Mouse (Mus musculus) erythroblast, embryonic 14.5 days (primary cell): ENCODE results near the gene Gm20716. TPM values are rescaled to one million over a fixed set of nuclear protein-coding genes. Genes with fewer than 3 reads are reported as not detected.

Source experiments
- H3K27me3 ChIP-seq: 2 replicates; pipeline ENCODE4 v1.6.1; 2012; ENCODE audit warnings: inconsistent platforms; ENCODE audit not compliant: control insufficient read depth
- H3K36me3 ChIP-seq: 2 replicates; pipeline ENCODE4 v1.6.1; 2012; ENCODE audit warnings: mild to moderate bottlenecking, inconsistent platforms; ENCODE audit not compliant: control insufficient read depth
- H3K4me1 ChIP-seq: 2 replicates; pipeline ENCODE4 v1.6.1; 2012; ENCODE audit warnings: inconsistent platforms; ENCODE audit not compliant: control insufficient read depth
- H3K4me3 ChIP-seq: replicated peaks from 2 replicates; pipeline ENCODE3; 2012; ENCODE audit warnings: moderate library complexity, mild to moderate bottlenecking, inconsistent platforms
- H3K9me3 ChIP-seq: 2 replicates; pipeline ENCODE4 v1.6.1; 2012; ENCODE audit warnings: low read length, inconsistent platforms, mixed read lengths; ENCODE audit not compliant: control insufficient read depth
- GATA1 ChIP-seq: IDR thresholded peaks from 2 replicates; pipeline ENCODE4 v1.6.1; 2012; ENCODE audit warnings: low read length, inconsistent platforms, mixed read lengths
- TAL1 ChIP-seq: IDR thresholded peaks from 3 replicates; pipeline ENCODE4 v1.6.1; 2012; ENCODE audit warnings: low read length, inconsistent platforms, mixed read lengths
- polyA plus RNA-seq: library from polyadenylated mRNA; stranded (reverse); fragments of >175 nt; gene quantifications from 2 replicates; pipeline ENCODE4 v1.2.3, GENCODE M21; 2012

The Gm20716 gene
- polyA plus RNA-seq, 1 experiment, result not detected

GRCm38 (mm10) chr2:168252639-168253292, 22.6 kb upstream of the Gm20716 start:
- Histone ChIP-seq H3K27me3 (peaks cover 14% of the 10 kb centered on the region), H3K4me1 (no peaks in the 10 kb centered on the region), H3K9me3 (no peaks in the 10 kb centered on the region), H3K36me3 (no peaks in the 10 kb centered on the region), H3K4me3 (no peak overlapping the region)
- TF ChIP-seq TAL1, result no peak
- TF ChIP-seq GATA1, result no peak

- Histone ChIP-seq H3K27me3 (peaks cover 14% of the 10 kb centered on the region), H3K9me3 (no peaks in the 10 kb centered on the region), H3K4me1 (no peaks in the 10 kb centered on the region), H3K4me3 (no peak overlapping the region), H3K36me3 (no peaks in the 10 kb centered on the region)
- TF ChIP-seq TAL1, result no peak
- TF ChIP-seq GATA1, result no peak
Observed at GRCm38 (mm10) chr2:168250270-168250669, 20.1 kb upstream of the Gm20716 start.

DNA sequence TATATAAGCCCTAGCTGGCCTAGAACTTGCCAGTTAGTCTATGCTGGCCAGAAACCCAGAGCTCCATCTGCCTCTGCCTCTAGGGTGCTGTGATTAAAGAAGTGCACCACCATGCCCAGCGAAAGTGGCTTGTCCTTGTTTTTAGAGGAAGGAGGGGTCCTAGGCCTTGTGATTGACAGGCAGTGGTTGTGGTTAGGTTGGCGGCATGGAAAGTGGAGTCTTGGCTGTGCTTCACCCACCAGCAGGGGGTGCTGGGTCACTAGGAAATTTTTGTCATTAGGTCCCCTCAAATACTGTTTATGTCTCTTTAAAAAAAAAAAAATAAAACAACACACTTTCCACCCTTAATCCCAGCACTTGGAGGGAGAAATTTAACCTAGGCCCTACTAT, 18.7 kb upstream of the Gm20716 start:
- H3K36me3 ChIP-seq, result no peaks in the 10 kb centered on the region
- peaks cover 11% of the 10 kb centered on the region for H3K27me3 ChIP-seq

DNA sequence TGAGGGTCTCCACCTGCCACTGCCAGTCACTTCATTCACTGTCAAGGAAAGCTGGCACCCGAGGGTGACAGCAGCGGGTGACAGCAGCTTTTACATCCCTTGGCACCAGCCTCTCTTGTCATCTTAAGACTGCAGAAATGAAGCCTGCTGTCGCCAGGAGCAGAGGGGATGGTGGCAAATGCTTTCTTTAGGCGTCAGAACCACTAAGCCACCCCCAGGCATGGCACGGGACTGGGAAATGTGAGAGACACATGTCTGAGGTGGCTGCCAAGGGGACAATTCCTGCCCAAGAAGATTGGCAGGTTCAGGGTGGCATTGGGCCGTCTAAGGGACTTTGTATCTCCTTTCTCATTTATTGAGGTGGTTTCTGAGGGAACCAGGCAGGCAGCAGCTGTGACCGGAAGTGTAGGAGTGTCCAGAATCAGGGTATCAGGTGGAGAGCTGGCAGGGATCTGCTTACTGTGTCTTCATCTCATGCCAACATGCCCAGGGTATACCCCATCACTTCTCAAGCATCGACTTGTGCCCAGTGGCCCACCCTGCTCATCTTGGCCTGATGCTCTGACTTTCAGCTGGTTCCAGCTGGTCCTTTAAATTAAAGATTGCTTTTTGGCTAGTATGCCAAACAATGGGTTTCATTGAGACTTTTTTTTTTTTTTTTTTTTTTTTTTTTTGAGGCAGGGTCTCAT, 18.1 kb upstream of the Gm20716 start:
- Histone ChIP-seq H3K27me3 (peaks cover 8% of the 10 kb centered on the region), H3K4me1 (no peaks in the 10 kb centered on the region), H3K4me3 (no peak overlapping the region), H3K9me3 (no peaks in the 10 kb centered on the region), H3K36me3 (no peaks in the 10 kb centered on the region)
- TF ChIP-seq TAL1, result no peak
- no peak for TF ChIP-seq GATA1

More for the DNA sequence above, 18.7 kb upstream of the Gm20716 start:
- Histone ChIP-seq H3K4me3 (no peak overlapping the region), H3K4me1 (no peaks in the 10 kb centered on the region), H3K9me3 (no peaks in the 10 kb centered on the region)
- TF ChIP-seq GATA1, result no peak
- TF ChIP-seq TAL1, result no peak

- no peaks in the 10 kb centered on the region for H3K36me3 ChIP-seq
- 0 out of 2 replicates have a peak, but pooled peaks cover 2% of the 10 kb centered on the region for H3K27me3 ChIP-seq
- H3K4me1 ChIP-seq, result no peaks in the 10 kb centered on the region
- no peaks in the 10 kb centered on the region for H3K9me3 ChIP-seq
- H3K4me3 ChIP-seq, result no peak overlapping the region
- TF ChIP-seq GATA1 (no peak), TAL1 (no peak)
Observed at GRCm38 (mm10) chr2:168245571-168245970, 15.4 kb upstream of the Gm20716 start.

- Histone ChIP-seq H3K27me3 (0 out of 2 replicates have a peak, but pooled peaks cover 2% of the 10 kb centered on the region), H3K9me3 (no peaks in the 10 kb centered on the region), H3K4me1 (no peaks in the 10 kb centered on the region), H3K4me3 (no peak overlapping the region), H3K36me3 (no peaks in the 10 kb centered on the region)
- TF ChIP-seq TAL1 (no peak), GATA1 (no peak)
Observed at GRCm38 (mm10) chr2:168243278-168243677, 13.1 kb upstream of the Gm20716 start.

- Histone ChIP-seq H3K36me3 (no peaks in the 10 kb centered on the region), H3K4me3 (no peak overlapping the region), H3K9me3 (no peaks in the 10 kb centered on the region), H3K27me3 (0 out of 2 replicates have a peak, but pooled peaks cover 2% of the 10 kb centered on the region), H3K4me1 (no peaks in the 10 kb centered on the region)
- TF ChIP-seq GATA1 (no peak), TAL1 (no peak)
Observed at GRCm38 (mm10) chr2:168242841-168243240, 12.7 kb upstream of the Gm20716 start.

- H3K27me3 ChIP-seq, result 0 out of 2 replicates have a peak, but pooled peaks cover 2% of the 10 kb centered on the region
- TF ChIP-seq TAL1 (no peak), GATA1 (no peak)
- 0 out of 2 replicates have a peak, but pooled peaks cover 2% of the 10 kb centered on the region for H3K9me3 ChIP-seq
- peaks cover 3% of the 10 kb centered on the region; the same call in 1 of the 2 replicates for H3K4me1 ChIP-seq
- no peak overlapping the region for H3K4me3 ChIP-seq
- peaks cover 9% of the 10 kb centered on the region for H3K36me3 ChIP-seq
Observed at GRCm38 (mm10) chr2:168238335-168238734, 8.2 kb upstream of the Gm20716 start.

DNA sequence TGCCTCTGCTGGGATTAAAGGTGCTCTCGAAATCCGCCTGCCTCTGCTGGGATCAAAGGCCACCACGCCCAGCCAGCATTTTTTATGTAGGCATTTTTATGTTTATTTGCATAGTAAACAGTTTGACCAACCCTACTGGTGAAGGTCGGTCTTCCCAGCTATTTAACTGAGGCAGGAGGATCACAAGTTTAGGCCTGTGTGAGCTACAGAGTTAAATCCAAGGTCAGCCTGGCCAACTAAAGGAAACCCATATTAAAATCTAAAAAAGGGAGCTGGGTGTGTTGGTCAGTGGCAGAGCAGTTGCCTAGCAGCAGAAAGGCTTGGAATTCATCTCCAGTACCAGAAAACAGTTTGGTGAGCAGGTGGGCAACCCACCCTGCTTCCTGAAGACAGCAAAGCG, 3.1 kb upstream of the Gm20716 start:
- Histone ChIP-seq H3K4me1 (peaks cover 37% of the 10 kb centered on the region), H3K36me3 (peaks cover 27% of the 10 kb centered on the region), H3K27me3 (no peaks in the 10 kb centered on the region), H3K4me3 (no peak overlapping the region), H3K9me3 (0 out of 2 replicates have a peak, but pooled peaks cover 2% of the 10 kb centered on the region)
- TF ChIP-seq TAL1 (no peak), GATA1 (no peak)
